Mouse (Mus musculus): Measurements from ENCODE around the gene Paqr7. TPM values are rescaled to one million over a fixed set of nuclear protein-coding genes. Genes with fewer than 3 reads are reported as not detected.
A peak's percentile ranks its signal among the peaks of the same experiment; 100 is the strongest.

The Paqr7 gene
- polyA plus RNA-seq, 1 experiment from 2014 or later: 19.1 TPM

- no peak overlapping the region for H3K27ac ChIP-seq
- peaks cover 82% of the 10 kb centered on the region for H3K79me2 ChIP-seq (ENCODE audit: inconsistent target)
- 97% methylated on average over 6 of the region's 6 CpGs for WGBS (ENCODE audit: missing documents)
- H3K4me3 ChIP-seq (ENCODE audit: inconsistent target): no peak overlapping the region
- peaks cover 13% of the 10 kb centered on the region; the same call in 1 of the 2 replicates for H3K36me3 ChIP-seq (ENCODE audit: inconsistent target)
Observed at GRCm38 (mm10) chr4:134501095-134501494, 4.6 kb downstream of the Paqr7 start.

DNA sequence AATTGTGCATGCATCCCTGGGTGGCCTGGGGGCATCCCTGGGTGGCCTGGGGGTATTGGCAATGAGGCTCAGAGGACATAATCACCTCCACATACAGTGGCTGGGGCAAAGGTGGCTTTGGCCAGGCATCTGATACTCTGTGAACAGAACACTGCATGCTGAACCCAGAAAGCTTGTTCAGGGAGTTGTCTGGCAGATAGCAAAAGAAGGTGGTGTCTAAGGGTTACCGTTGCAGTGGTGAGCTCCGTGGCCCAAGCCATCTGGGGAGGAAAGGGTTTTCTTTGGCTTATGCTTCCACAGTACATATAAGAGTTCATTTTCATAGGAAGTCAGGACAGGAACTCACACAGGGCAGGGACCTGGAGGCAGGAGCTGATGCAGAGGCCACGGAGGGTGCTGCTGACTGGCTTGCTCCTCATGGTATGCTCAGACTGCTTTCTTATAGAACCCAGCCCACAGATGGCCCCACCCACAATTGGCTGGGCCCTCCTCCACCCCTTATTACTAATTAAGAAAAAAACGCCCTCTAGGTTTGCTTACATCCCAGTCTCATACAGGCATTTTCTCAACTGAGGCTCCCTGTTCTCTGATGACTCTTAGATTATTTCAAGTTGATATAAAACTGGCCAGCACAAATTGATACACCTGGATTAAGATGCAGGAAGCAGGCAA is 7.3 kb downstream of the Paqr7 start:
- Histone ChIP-seq H3K4me3 (ENCODE audit: inconsistent target) (no peak overlapping the region), H3K79me2 (ENCODE audit: inconsistent target) (peaks cover 74% of the 10 kb centered on the region), H3K36me3 (ENCODE audit: inconsistent target) (peaks cover 26% of the 10 kb centered on the region), H3K27ac (no peak overlapping the region)
- WGBS (ENCODE audit: missing documents): 92% methylated on average over 4 of the region's 4 CpGs

DNA sequence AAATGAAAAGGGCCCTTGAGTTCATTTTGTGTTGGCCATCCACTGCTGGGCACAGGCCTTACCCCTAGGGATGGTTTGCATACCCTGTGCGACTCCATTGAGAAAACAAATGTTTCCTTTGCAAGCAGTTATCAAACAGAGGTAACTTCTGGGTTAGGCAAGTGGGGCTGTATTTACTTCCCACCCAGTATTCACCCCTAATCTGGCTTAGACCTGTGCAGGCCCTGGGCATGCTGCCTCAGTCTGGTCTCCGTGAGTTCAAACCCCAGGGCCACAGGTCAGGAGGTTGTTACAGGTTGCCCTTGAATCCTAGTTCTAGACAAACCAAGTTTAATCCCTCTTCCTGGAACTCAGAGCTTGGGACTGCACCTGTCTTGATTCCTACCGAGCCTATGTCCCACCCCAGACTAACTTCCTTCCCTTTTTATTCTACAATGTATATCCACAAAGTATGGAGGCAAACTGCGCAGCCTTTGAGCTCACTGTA is 8.8 kb downstream of the Paqr7 start:
- Histone ChIP-seq H3K27ac (no peak overlapping the region), H3K36me3 (ENCODE audit: inconsistent target) (peaks cover 25% of the 10 kb centered on the region), H3K4me3 (ENCODE audit: inconsistent target) (no peak overlapping the region), H3K79me2 (ENCODE audit: inconsistent target) (peaks cover 59% of the 10 kb centered on the region)
- WGBS (ENCODE audit: missing documents): 78% methylated on average over 4 of the region's 4 CpGs

- Histone ChIP-seq H3K27ac (no peak overlapping the region), H3K79me2 (ENCODE audit: inconsistent target) (peaks cover 51% of the 10 kb centered on the region), H3K36me3 (ENCODE audit: inconsistent target) (peaks cover 17% of the 10 kb centered on the region), H3K4me3 (ENCODE audit: inconsistent target) (no peak overlapping the region)
- WGBS (ENCODE audit: missing documents): 75% methylated on average over 3 of the region's 4 CpGs
Observed at GRCm38 (mm10) chr4:134505966-134506594, 9.6 kb downstream of the Paqr7 start.

- no peak overlapping the region for H3K4me3 ChIP-seq (ENCODE audit: inconsistent target)
- H3K36me3 ChIP-seq (ENCODE audit: inconsistent target): peaks cover 13% of the 10 kb centered on the region
- H3K27ac ChIP-seq: no peak overlapping the region
- WGBS (ENCODE audit: missing documents): 94% methylated on average over 19 of the region's 19 CpGs
- peaks cover 49% of the 10 kb centered on the region for H3K79me2 ChIP-seq (ENCODE audit: inconsistent target)
Observed at GRCm38 (mm10) chr4:134506713-134507112, 10.2 kb downstream of the Paqr7 start.

GRCm38 (mm10) chr4:134510396-134510795 is 13.9 kb downstream of the Paqr7 start:
- Histone ChIP-seq H3K4me3 (ENCODE audit: inconsistent target) (no peak overlapping the region), H3K27ac (no peak overlapping the region), H3K36me3 (ENCODE audit: inconsistent target) (peaks cover 13% of the 10 kb centered on the region), H3K79me2 (ENCODE audit: inconsistent target) (peaks cover 53% of the 10 kb centered on the region)
- 93% methylated on average over 4 of the region's 4 CpGs for WGBS (ENCODE audit: missing documents)

DNA sequence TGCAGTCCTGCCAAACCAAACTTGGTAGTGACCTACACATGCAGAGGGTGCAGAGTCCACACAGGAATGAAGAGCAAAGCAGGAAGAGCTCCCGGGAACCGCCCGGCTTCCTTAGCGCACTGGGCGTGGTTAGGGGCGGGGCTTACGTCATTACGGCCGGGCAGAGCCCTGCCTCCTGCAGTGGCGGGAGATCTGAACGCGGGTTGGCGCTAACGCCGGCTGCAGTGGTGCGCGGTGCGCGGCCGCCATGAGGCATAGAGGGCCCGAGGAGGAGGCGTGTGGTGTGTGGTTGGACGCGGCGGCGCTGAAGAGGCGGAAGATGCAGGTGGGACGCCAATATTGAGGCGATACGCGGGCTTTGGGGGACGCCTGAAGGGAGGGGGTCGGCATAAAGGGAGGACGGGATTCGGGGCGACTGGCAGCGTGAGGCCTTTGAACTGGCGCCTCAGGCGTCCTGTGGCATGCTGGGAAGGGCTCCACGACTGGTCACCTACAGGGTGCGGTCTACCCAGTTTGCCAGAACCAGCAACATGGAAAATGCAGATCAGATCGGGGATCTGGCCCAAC is 14.4 kb downstream of the Paqr7 start, which contains the start of gene Aunip:
Aunip (plus strand) TSS at position 155 of the 567 bp plus-strand sequence.
- H3K79me2 ChIP-seq (ENCODE audit: inconsistent target): peaks cover 56% of the 10 kb centered on the region
- peak within 1 kb of the TSS; percentile 55 for H3K4me3 ChIP-seq (ENCODE audit: inconsistent target)
- H3K27ac ChIP-seq: peak within 1 kb of the TSS; percentile 48
- peaks cover 13% of the 10 kb centered on the region for H3K36me3 ChIP-seq (ENCODE audit: inconsistent target)
- WGBS (ENCODE audit: missing documents): under 1% methylated on average over 42 of the region's 42 CpGs

DNA sequence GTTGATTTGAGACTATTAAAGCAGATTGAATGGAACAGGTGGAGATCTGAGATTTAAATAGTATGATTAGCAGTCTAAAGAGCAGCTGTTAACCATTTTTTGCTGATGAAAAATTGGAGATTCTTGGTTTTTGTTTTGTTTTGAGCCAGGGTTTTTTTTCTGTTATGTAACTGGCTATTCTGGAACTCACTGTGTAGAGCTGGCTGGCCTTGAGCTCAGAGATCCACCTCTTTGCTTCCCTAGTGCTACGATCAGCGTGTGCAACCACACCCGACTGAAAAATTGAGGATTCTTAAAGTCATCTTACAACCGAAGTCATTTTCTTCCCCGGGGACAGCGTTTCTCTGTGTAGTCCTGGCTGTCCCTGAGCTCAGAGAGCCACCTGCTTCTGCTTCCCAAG is 15.2 kb downstream of the Paqr7 start:
- H3K79me2 ChIP-seq (ENCODE audit: inconsistent target): peaks cover 63% of the 10 kb centered on the region
- WGBS (ENCODE audit: missing documents): 34% methylated on average over 6 of the region's 6 CpGs
- peaks cover 13% of the 10 kb centered on the region for H3K36me3 ChIP-seq (ENCODE audit: inconsistent target)
- H3K4me3 ChIP-seq (ENCODE audit: inconsistent target): peak overlapping the region; percentile 55
- peak overlapping the region; percentile 48 for H3K27ac ChIP-seq

- Histone ChIP-seq H3K79me2 (ENCODE audit: inconsistent target) (peaks cover 63% of the 10 kb centered on the region), H3K36me3 (ENCODE audit: inconsistent target) (peaks cover 5% of the 10 kb centered on the region), H3K4me3 (ENCODE audit: inconsistent target) (peak overlapping the region; percentile 55), H3K27ac (peak overlapping the region; percentile 35)
- 3% methylated on average over 12 of the region's 15 CpGs for WGBS (ENCODE audit: missing documents)
Observed at GRCm38 (mm10) chr4:134512798-134513197, 16.3 kb downstream of the Paqr7 start.

DNA sequence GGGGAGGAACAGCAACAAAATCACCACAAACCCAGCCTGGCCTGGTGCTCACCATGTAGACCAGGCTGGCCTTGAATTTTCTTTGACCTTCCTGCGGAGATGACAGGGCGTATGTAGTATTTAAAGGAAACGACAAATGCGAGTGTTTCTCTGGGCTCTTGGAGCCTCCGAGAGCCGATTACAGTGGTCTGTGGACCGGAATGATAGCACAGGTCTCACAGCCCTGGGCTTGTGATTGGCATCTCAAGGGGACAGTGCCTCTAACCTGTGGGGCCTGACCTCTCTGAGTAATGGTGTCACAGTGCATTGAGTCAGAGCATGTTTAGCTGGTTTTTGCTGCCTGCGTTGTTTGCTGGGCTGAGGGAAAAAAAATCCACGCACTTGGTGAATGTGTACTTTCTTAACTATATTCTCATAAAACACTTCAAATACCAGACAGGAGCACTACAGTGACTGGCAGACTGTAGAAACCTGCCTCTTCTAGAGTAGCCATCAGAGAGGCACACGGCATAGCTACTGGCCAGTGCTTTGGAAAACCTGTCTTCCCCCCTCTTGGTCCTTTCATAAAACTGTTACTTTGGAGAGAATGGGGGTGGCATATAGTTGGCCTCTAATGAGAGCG is 17.9 kb downstream of the Paqr7 start:
- no peak overlapping the region for H3K27ac ChIP-seq
- peaks cover 80% of the 10 kb centered on the region for H3K79me2 ChIP-seq (ENCODE audit: inconsistent target)
- H3K36me3 ChIP-seq (ENCODE audit: inconsistent target): no peaks in the 10 kb centered on the region
- WGBS (ENCODE audit: missing documents): 95% methylated on average over 11 of the region's 11 CpGs
- no peak overlapping the region for H3K4me3 ChIP-seq (ENCODE audit: inconsistent target)

GRCm38 (mm10) chr4:134515614-134516013 is 19.1 kb downstream of the Paqr7 start:
- H3K27ac ChIP-seq: no peak overlapping the region
- H3K79me2 ChIP-seq (ENCODE audit: inconsistent target): peaks cover 92% of the 10 kb centered on the region
- H3K36me3 ChIP-seq (ENCODE audit: inconsistent target): no peaks in the 10 kb centered on the region
- 75% methylated on average over 7 of the region's 7 CpGs for WGBS (ENCODE audit: missing documents)
- H3K4me3 ChIP-seq (ENCODE audit: inconsistent target): no peak overlapping the region

DNA sequence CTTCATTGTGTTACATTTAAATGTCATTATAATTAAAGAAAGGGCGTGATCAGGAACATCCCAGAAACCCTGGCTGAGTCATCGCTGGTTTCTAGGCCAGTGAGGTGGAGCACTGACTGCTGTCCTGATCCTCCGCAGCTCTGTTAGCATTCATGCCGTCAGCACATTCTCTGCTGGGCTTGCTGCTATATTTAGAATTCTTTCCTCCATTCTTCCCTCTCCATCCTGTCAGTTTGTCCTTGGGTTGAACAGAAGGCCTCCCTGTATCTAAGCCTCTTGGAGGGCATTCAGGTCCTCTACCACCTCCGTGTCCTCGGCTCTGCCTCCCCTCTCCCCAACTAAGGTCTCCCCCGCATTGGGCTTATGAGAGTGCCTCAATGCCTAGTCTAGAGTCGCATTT is 20.5 kb downstream of the Paqr7 start:
- peak overlapping the region; percentile 42 for H3K27ac ChIP-seq
- H3K79me2 ChIP-seq (ENCODE audit: inconsistent target): peaks cover 94% of the 10 kb centered on the region
- WGBS (ENCODE audit: missing documents): 82% methylated on average over 8 of the region's 8 CpGs
- H3K4me3 ChIP-seq (ENCODE audit: inconsistent target): no peak overlapping the region
- no peaks in the 10 kb centered on the region for H3K36me3 ChIP-seq (ENCODE audit: inconsistent target)

DNA sequence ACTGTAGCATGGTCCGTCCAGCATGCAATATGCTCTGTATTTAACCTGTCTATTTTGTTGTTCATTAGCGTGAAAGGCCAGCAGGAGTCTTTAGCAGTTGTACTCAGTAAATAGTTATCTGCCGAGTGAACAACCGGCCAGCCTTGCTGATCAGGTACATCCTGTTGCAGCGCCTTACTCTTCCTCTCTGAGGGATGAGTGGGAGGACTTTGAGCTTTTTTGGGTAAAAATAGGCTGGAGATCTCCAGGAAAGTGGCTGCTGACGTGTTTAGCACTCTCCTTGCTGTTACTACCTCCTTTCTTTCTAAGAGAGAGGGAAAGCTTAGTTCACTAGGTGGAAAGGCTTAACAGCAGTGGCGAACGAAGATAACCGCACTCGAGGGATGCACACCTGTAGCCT is 21.2 kb downstream of the Paqr7 start:
- H3K27ac ChIP-seq: peak overlapping the region; percentile 42
- H3K36me3 ChIP-seq (ENCODE audit: inconsistent target): no peaks in the 10 kb centered on the region
- H3K4me3 ChIP-seq (ENCODE audit: inconsistent target): no peak overlapping the region
- H3K79me2 ChIP-seq (ENCODE audit: inconsistent target): peaks cover 87% of the 10 kb centered on the region
- 93% methylated on average over 10 of the region's 10 CpGs for WGBS (ENCODE audit: missing documents)

GRCm38 (mm10) chr4:134518541-134518940 is 22.0 kb downstream of the Paqr7 start:
- Histone ChIP-seq H3K4me3 (ENCODE audit: inconsistent target) (no peak overlapping the region), H3K79me2 (ENCODE audit: inconsistent target) (peaks cover 81% of the 10 kb centered on the region), H3K36me3 (ENCODE audit: inconsistent target) (no peaks in the 10 kb centered on the region), H3K27ac (no peak overlapping the region)
- 97% methylated on average over 4 of the region's 4 CpGs for WGBS (ENCODE audit: missing documents)

GRCm38 (mm10) chr4:134519281-134519680 is 22.8 kb downstream of the Paqr7 start:
- H3K36me3 ChIP-seq (ENCODE audit: inconsistent target): no peaks in the 10 kb centered on the region

More at GRCm38 (mm10) chr4:134519281-134519680, 22.8 kb downstream of the Paqr7 start:
- Histone ChIP-seq H3K27ac (no peak overlapping the region), H3K4me3 (ENCODE audit: inconsistent target) (no peak overlapping the region), H3K79me2 (ENCODE audit: inconsistent target) (peaks cover 73% of the 10 kb centered on the region)
